Mouse (Mus musculus) embryonic stem cell, embryonic (primary cell): ENCODE data around the gene Gal3st3.

Experiments
- CTCF ChIA-PET, 4 experiments: fragments of 300-600 bp in 2 of 4; fragments of 350-600 bp in 2 of 4; sonication (Branson Sonifier 250); formaldehyde crosslinking; loops; one replicate each; lab custom pipeline; 2022; ENCODE audit warnings: inconsistent platforms in 2 of 4; lab: Charles Lee
- POLR2A ChIA-PET, 4 experiments: fragments of 300-600 bp in 2 of 4; fragments of 350-600 bp in 2 of 4; sonication (Branson Sonifier 250); formaldehyde crosslinking; loops; one replicate each; lab custom pipeline; 2022; ENCODE audit warnings: antibody characterized with exemption in 4 of 4, inconsistent platforms in 1 of 4; lab: Charles Lee

Gal3st3 gene

GRCm38 (mm10) chr19:5345297-5346131, 47.4 kb downstream of the Gal3st3 start:
- POLR2A ChIA-PET = no interaction called here
- CTCF ChIA-PET = no interaction called here

DNA sequence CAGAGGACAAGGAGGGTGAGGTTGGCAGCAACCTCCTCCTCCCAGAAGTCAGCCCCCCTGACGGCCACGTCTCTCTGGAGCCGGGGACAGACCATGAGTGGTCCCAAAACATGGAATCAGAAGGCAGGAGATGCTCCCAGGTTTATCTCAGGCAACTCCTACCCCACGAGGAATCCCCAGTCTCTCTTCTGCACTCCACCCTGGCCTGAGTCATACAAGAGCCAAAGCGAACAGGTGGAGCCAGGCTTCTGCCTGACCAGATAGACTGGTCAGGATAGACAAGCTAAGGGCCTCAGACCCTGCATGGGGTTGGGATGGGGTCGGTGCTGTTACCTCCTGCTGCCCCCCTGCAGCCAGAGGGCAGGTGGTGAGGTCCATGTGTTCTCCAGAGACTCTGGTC, 49.9 kb downstream of the Gal3st3 start:
- ChIA-PET POLR2A (interaction anchor here in 3 of 4 experiments (0.5 to 2.5 kb wide), 26 partner anchors 10 to 1772 kb away, joined by 3 to 12 read pairs (median 4); partner anchors contain the start of genes AI837181 (in 1 of the 3), Banf1 (in 1 of the 3), Catsper1 (in 1 of the 3) and Ccdc85b (in 1 of the 3)), CTCF (interaction anchor here (0.6 to 3.4 kb wide), 39 partner anchors 10 to 780 kb away, joined by 3 to 31 read pairs (median 4); partner anchors contain the start of genes Catsper1 (in 3 of the 4), Sf3b2 (in 2 of the 4), AI837181 (in 1 of the 4) and Ccdc85b (in 1 of the 4))

DNA sequence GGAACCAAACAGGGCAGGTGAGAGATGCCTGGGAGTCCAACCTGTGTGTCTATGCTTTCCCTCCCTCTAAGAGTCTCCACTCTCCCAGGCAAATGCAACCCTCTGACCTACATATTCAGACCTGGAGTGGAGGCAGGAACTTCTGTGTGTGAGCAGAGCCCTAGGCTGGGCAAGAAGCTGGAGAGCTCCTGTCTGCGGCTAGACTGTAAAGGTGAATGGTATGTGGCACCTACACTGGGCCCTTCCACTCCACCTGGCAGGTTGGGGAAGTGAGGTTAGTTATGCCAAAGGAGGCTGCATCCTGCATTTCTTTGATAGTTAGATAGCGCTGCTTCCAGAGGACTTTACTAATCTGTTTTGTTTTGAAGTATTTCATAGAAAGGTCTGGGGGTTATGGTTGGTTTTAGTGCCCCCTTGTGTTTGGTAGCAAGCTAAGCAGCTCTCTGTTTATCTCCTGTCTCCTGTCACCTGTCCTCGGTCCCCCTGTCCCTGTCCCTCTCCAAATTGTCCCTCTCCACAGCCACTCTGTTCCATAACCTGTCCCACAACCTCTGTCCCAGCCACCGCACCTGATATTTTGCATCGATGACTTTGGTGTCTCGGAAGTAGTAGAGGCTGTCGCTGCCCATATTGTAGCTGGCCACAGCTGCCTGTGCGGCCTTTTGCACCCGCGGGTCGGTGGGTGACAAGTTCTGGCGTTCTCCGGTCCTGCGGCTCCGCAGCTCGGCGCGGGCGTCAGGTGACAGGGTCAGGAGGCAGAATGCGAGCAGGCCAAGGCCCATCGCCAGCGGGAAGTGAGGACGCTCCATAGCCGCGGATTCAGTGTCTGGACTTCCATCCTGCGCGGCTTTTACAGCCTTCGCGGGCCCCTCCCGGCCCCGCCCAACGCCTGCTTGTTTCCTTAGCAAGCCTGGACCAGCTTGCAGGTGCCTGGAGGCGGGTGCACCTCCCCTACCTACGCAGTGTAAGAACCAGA, 50.7 kb downstream of the Gal3st3 start:
- POLR2A ChIA-PET = interaction anchor here in 3 of 4 experiments (0.5 to 2.5 kb wide), 38 partner anchors 10 to 1773 kb away, joined by 3 to 12 read pairs (median 4); partner anchors contain the start of genes Banf1 (in 3 of the 3), Eif1ad (in 3 of the 3), AI837181 (in 1 of the 3) and Catsper1 (in 1 of the 3)
- CTCF ChIA-PET = interaction anchor here (0.5 to 3.4 kb wide), 58 partner anchors 10 to 781 kb away, joined by 3 to 31 read pairs (median 3); partner anchors contain the start of genes Catsper1 (in 3 of the 4), Sf3b2 (in 2 of the 4), AI837181 (in 1 of the 4) and Ccdc85b (in 1 of the 4)

DNA sequence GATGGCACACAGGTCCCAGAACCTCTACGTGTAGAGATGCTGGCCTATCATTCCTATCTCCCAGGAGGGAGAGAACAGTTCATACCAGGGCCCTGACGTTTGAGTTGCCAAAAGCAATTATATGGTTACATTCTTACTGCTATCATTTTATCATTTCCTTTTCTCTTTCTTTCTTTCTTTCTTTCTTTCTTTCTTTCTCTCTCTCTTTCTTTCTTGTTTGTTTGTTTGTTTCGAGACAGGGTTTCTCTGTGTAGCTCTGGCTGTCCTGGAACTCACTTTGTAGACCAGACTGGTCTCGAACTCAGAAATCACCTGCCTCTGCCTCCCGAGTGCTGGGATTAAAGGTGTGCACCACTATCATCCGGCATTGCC, 51.4 kb downstream of the Gal3st3 start, which contains the start of gene Cst6:
TSS of gene Cst6 (minus strand) at position 73 of the 372 bp plus-strand sequence.
- ChIA-PET CTCF (interaction anchor here (0.5 to 3.4 kb wide), 29 partner anchors 11 to 422 kb away, joined by 3 to 31 read pairs (median 4); partner anchors contain the start of genes Catsper1 (in 3 of the 4), AI837181 (in 1 of the 4), Drap1 (in 1 of the 4) and Eif1ad (in 1 of the 4)), POLR2A (interaction anchor here in 3 of 4 experiments (0.6 to 2.5 kb wide), 16 partner anchors 9 to 326 kb away, joined by 3 to 12 read pairs (median 4); partner anchors contain the start of genes Banf1 (in 2 of the 3), Eif1ad (in 2 of the 3), Catsper1 (in 1 of the 3) and Ccdc85b (in 1 of the 3))

DNA sequence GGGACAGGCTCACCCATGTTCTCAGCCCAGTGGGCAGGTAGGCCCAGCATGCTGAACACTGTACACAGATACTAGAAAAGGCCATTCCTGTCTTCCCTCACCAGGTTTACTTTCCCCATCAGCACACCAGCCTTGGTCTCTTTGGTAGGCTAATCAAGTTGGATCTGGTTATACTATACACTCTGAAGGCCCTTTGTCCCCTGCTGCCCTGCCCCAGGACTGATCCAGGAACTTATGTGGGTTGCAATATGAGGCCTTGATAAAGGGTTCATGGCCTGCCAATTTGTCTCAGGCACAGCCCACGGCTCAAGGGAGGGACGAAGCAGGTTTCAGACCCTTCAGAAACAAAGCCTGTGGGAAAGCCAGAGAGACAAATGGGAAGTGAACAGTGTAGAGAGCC, 55.5 kb downstream of the Gal3st3 start:
- CTCF ChIA-PET = no interaction called here

DNA sequence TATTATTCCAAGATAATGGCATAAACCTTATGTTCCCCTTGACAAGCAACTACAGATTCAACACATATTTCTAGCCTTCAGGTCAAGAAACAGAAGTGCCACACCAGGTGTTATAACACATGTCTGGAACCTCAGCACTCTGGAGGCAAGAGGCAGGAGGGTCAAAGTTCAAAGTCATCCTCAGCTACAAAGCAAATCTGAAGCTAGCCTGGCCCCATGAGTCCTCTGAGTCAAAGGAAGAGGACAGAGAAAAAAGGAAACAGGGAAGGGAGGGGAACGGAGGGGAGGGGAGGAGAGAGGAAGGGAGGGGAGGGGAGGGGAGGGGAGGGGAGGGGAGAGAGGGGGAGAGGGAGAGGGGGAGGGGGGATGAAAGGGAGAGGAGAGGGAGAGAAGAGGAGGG, 57.9 kb downstream of the Gal3st3 start:
- POLR2A ChIA-PET = interaction anchor here in 2 of 4 experiments (0.7 to 1.6 kb wide), 5 partner anchors 11 to 240 kb away, joined by 3 to 6 read pairs (median 3); partner anchors contain the start of genes Banf1 (in 2 of the 2) and Eif1ad (in 2 of the 2)
- CTCF ChIA-PET = interaction anchor here in 2 of 4 experiments (0.5 to 0.7 kb wide), 2 partner anchors 218 to 1376 kb away, joined by 3 read pairs; no protein-coding TSS in a partner anchor

More for the DNA sequence above, 55.5 kb downstream of the Gal3st3 start:
- POLR2A ChIA-PET = interaction anchor here in 2 of 4 experiments (0.5 to 2.1 kb wide), 3 partner anchors 8 to 387 kb away, joined by 3 to 9 read pairs (median 4); partner anchors contain the start of gene Ltbp3 (in 1 of the 2)
